Mouse (Mus musculus): ENCODE data around the gene Gbx2. TPM values are rescaled to one million over a fixed set of nuclear protein-coding genes. Genes with fewer than 3 reads are reported as not detected.

Gene Gbx2
- polyA plus RNA-seq, 1 experiment: 38.2 TPM

- DNase-seq (ENCODE audit: low read depth): peak; percentile 87
- TF ChIP-seq CTCF (IDR thresholded peaks at IDR 0.05; ENCODE audit: borderline replicate concordance, extremely low read depth, insufficient read depth, insufficient read length): no peak
- no peak for TF ChIP-seq POLR2A (IDR thresholded peaks at IDR 0.05; ENCODE audit: borderline replicate concordance, extremely low read depth, insufficient read depth, insufficient read length, poor library complexity, severe bottlenecking)
Observed at GRCm38 (mm10) chr1:89925501-89926190, 5.3 kb downstream of the Gbx2 start.

- DNase-seq (ENCODE audit: low read depth): no peak
- no peak for TF ChIP-seq POLR2A (IDR thresholded peaks at IDR 0.05; ENCODE audit: borderline replicate concordance, extremely low read depth, insufficient read depth, insufficient read length, poor library complexity, severe bottlenecking)
Observed at GRCm38 (mm10) chr1:89923642-89924020, 7.3 kb downstream of the Gbx2 start.

GRCm38 (mm10) chr1:89922883-89923641 lies 7.9 kb downstream of the Gbx2 start:
- no peak for DNase-seq (ENCODE audit: low read depth)
- no peak for TF ChIP-seq CTCF (IDR thresholded peaks at IDR 0.05; ENCODE audit: borderline replicate concordance, extremely low read depth, insufficient read depth, insufficient read length)
- no peak for TF ChIP-seq POLR2A (IDR thresholded peaks at IDR 0.05; ENCODE audit: borderline replicate concordance, extremely low read depth, insufficient read depth, insufficient read length, poor library complexity, severe bottlenecking)

GRCm38 (mm10) chr1:89922282-89922681 lies 8.7 kb downstream of the Gbx2 start:
- no peak for DNase-seq (ENCODE audit: low read depth)

GRCm38 (mm10) chr1:89921806-89922205 lies 9.2 kb downstream of the Gbx2 start:
- DNase-seq (ENCODE audit: low read depth): no peak
- TF ChIP-seq POLR2A (IDR thresholded peaks at IDR 0.05; ENCODE audit: borderline replicate concordance, extremely low read depth, insufficient read depth, insufficient read length, poor library complexity, severe bottlenecking) (no peak), CTCF (IDR thresholded peaks at IDR 0.05; ENCODE audit: borderline replicate concordance, extremely low read depth, insufficient read depth, insufficient read length) (peak; percentile 40; the same call in 1 of the 2 replicates)

More at GRCm38 (mm10) chr1:89922282-89922681, 8.7 kb downstream of the Gbx2 start:
- TF ChIP-seq POLR2A (IDR thresholded peaks at IDR 0.05; ENCODE audit: borderline replicate concordance, extremely low read depth, insufficient read depth, insufficient read length, poor library complexity, severe bottlenecking) (no peak), CTCF (IDR thresholded peaks at IDR 0.05; ENCODE audit: borderline replicate concordance, extremely low read depth, insufficient read depth, insufficient read length) (no peak)

GRCm38 (mm10) chr1:89919206-89919605 lies 11.8 kb downstream of the Gbx2 start:
- TF ChIP-seq POLR2A (IDR thresholded peaks at IDR 0.05; ENCODE audit: borderline replicate concordance, extremely low read depth, insufficient read depth, insufficient read length, poor library complexity, severe bottlenecking) (no peak), CTCF (IDR thresholded peaks at IDR 0.05; ENCODE audit: borderline replicate concordance, extremely low read depth, insufficient read depth, insufficient read length) (no peak)
- DNase-seq (ENCODE audit: low read depth): no peak

GRCm38 (mm10) chr1:89918111-89918510 lies 12.9 kb downstream of the Gbx2 start:
- TF ChIP-seq CTCF (IDR thresholded peaks at IDR 0.05; ENCODE audit: borderline replicate concordance, extremely low read depth, insufficient read depth, insufficient read length) (no peak), POLR2A (IDR thresholded peaks at IDR 0.05; ENCODE audit: borderline replicate concordance, extremely low read depth, insufficient read depth, insufficient read length, poor library complexity, severe bottlenecking) (no peak)
- no peak for DNase-seq (ENCODE audit: low read depth)

GRCm38 (mm10) chr1:89913611-89914010 lies 17.4 kb downstream of the Gbx2 start:
- no peak for TF ChIP-seq CTCF (IDR thresholded peaks at IDR 0.05; ENCODE audit: borderline replicate concordance, extremely low read depth, insufficient read depth, insufficient read length)
- TF ChIP-seq POLR2A (IDR thresholded peaks at IDR 0.05; ENCODE audit: borderline replicate concordance, extremely low read depth, insufficient read depth, insufficient read length, poor library complexity, severe bottlenecking): no peak
- DNase-seq (ENCODE audit: low read depth): no peak

GRCm38 (mm10) chr1:89912392-89912791 lies 18.6 kb downstream of the Gbx2 start:
- no peak for TF ChIP-seq POLR2A (IDR thresholded peaks at IDR 0.05; ENCODE audit: borderline replicate concordance, extremely low read depth, insufficient read depth, insufficient read length, poor library complexity, severe bottlenecking)
- no peak for TF ChIP-seq CTCF (IDR thresholded peaks at IDR 0.05; ENCODE audit: borderline replicate concordance, extremely low read depth, insufficient read depth, insufficient read length)
- DNase-seq (ENCODE audit: low read depth): no peak

GRCm38 (mm10) chr1:89909796-89910195 lies 21.2 kb downstream of the Gbx2 start:
- no peak for DNase-seq (ENCODE audit: low read depth)
- TF ChIP-seq POLR2A (IDR thresholded peaks at IDR 0.05; ENCODE audit: borderline replicate concordance, extremely low read depth, insufficient read depth, insufficient read length, poor library complexity, severe bottlenecking): no peak
- TF ChIP-seq CTCF (IDR thresholded peaks at IDR 0.05; ENCODE audit: borderline replicate concordance, extremely low read depth, insufficient read depth, insufficient read length): no peak

GRCm38 (mm10) chr1:89902641-89903040 lies 28.3 kb downstream of the Gbx2 start:
- no peak for TF ChIP-seq POLR2A (IDR thresholded peaks at IDR 0.05; ENCODE audit: borderline replicate concordance, extremely low read depth, insufficient read depth, insufficient read length, poor library complexity, severe bottlenecking)
- no peak for TF ChIP-seq CTCF (IDR thresholded peaks at IDR 0.05; ENCODE audit: borderline replicate concordance, extremely low read depth, insufficient read depth, insufficient read length)

GRCm38 (mm10) chr1:89902236-89902635 lies 28.7 kb downstream of the Gbx2 start:
- no peak for DNase-seq (ENCODE audit: low read depth)
- TF ChIP-seq CTCF (IDR thresholded peaks at IDR 0.05; ENCODE audit: borderline replicate concordance, extremely low read depth, insufficient read depth, insufficient read length) (no peak), POLR2A (IDR thresholded peaks at IDR 0.05; ENCODE audit: borderline replicate concordance, extremely low read depth, insufficient read depth, insufficient read length, poor library complexity, severe bottlenecking) (no peak)

More at GRCm38 (mm10) chr1:89902641-89903040, 28.3 kb downstream of the Gbx2 start:
- DNase-seq (ENCODE audit: low read depth): no peak
